Mouse (Mus musculus) R1 (cell line): ENCODE data around the gene Kctd6.

ENCODE experiments used
- DNase-seq: peaks from one replicate; pipeline ENCODE4 v3.0.0-alpha.2; 2018; ENCODE audit warnings: low read depth, low spot score

The Kctd6 gene

DNA sequence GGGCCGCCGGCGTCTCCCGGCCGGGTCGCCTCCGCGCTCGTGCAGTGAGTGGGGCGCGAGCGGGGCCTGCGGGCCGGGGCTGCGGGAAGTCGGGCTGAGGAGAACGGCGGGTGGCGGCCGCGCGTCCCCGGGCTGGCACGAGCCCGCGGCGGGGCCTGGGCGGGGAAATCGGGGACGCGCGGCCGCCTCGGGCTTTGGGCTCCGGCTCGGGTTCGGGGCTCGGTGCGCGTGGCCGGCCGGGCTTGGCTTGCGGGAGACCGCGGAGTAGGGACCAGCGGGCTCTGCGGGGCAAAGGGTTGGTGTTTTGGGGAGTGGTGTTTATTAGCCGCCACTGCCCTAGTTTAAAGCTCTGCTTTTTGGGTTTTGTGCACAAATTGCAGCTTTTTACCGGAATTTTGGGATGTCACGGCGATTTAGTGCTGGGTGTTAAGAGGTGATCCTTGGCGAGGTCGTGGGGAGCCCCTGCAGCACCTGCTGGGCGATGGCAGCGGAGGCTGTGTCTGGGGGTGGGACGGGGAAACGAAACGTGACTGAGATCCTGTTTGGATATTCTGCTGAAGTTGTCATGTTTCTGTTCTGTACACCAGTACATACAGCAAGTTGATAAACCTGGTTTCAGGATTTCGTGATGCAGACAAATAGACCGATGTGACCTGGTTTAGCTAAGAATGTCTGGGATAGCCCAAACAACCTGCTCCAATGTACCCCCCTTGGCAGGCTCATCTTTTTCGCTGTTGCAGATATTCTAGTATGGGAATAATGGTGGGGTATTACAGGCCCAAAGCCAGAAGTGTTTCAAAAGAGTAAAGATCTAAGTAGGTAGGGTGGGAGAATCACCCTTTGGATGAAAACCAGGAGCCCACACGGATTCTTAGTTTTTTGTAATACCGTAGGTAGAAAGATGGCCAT lies 613 bp downstream of the Kctd6 start:
- DNase-seq = peak; percentile 41

DNA sequence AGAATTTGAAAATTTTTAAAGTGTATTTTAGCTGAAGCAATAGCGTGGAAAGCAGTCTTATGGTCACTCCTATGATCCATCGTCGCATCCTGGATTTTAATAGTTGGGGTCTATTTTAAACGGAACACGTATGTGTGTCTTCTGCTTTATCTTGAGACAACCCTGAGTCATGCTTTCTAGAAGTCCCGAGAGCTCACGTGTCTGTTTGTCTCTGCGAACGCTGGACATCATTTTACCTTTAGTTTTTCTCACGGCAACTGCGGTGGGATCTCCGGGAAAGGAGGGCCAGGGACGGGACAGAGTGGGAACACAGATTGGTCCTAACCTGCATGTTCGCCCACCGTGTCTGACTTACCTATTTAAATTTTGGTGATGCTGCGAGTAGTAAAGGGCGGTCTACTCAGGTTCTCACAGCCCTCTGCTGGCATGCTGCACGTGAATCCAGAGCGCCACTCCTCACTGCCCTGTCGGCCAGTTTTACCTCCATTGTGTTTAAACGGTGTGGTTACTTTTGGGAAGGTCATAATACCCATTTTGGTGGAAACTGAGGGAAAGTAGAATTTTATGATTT lies 1.4 kb downstream of the Kctd6 start:
- DNase-seq = peak; percentile 49

DNA sequence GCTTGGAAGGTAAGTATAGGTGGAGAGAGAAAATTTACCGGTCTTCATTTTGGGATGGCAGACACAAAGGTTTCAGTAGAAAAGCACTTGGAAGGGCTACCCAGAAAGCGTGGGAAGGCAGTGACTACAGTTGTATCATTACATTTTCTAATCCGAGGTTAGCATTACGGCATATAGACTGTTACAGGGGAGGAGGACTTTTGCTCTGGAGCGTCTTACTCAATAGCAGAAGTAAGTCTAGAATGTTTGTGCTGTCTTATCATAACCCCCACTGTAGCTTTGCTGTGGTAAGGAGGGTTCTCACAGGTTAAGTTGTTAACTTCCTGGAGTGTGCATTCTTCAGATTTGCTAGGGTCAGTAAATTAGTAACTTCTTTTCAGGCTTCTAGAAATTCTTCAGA lies 2.2 kb downstream of the Kctd6 start:
- no peak for DNase-seq

DNA sequence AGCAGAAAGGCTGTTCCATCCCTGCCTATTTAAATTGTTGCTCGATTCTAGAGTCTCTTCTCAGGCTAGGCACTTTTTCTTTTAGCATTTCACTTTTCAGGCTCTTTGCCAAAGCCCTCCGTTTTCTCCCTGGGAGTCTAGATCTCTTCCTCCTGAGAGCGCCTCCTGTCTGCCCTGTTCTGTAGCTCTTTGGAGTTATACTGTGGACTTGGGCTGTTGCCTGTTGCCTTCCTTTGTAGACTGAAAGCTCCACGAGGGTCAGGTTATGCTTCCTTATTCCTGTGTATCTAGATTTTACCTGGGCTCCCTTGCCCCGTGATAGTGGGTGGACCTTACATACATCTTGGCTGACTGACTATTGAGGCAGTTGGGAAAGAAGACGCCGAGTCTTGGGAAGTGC lies 4.3 kb downstream of the Kctd6 start:
- peak; percentile 53 for DNase-seq

DNA sequence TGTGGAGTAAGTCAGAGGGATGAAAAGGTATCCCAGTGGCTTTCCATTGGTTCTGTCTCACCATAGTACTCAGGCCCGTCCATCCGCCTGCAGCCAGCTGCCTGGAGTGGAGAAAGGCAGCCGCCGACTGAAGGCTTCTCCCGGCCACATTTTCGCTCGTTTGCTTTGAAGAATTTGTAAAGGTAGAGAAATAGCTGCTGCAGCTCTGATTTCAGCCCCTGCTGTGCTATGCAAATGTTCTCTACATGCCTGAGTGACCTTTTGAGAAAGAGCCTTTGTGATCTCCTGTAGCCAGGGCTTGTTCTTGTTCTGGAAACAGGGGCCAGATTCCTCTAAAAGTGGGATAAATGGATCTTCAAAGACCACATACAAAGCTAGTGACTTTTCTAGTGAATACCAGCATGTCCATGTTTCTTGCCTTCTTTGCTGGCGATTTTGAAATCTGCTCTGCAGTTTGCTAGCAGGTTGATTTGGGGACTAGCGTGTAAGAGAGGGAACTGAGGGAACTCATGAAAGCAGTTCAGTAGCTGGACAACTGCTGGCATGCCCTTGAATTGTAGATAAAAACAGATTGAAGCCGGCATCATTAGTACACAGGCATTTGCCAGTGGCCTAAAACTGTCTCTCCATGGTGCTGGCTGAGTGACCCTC lies 4.9 kb downstream of the Kctd6 start:
- peak; percentile 98 for DNase-seq

DNA sequence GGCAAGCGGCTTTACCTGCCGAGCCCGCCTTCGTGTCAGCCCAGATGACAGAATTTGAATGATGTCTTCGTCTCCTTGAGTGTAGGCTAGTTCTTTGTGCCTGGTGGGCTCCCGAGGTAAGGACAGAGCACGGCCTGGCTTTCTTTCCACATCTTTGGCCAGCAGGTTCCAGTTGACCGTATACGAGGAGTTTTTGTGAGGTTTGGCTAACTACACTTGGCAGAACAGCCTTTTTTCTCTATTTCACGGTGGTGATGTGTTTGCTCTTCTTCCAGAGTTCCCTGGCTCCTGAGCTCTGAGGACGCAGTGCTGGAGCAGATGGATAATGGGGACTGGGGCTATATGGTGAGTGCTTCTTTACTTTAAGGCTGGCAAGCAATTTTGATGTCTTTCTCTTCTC lies 5.9 kb downstream of the Kctd6 start:
- DNase-seq = no peak

DNA sequence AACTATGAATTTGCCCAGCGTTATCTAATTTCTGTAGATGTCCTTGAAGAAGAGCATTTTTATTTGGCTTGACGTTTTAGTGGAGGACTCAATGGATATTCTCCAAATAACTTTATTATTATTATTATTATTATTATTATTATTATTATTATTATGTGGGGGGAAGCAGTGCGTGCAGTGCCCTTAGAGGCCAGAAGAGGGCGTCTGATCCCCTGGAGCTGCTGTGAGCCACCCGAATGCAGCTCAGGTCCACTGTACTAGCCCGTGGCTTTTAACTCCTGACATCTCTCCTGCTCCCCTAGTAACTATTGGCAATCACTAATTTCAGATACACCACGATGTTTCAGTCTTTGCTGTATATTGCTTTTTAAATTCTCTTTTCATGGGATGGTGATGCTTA lies 6.4 kb downstream of the Kctd6 start:
- DNase-seq = no peak

DNA sequence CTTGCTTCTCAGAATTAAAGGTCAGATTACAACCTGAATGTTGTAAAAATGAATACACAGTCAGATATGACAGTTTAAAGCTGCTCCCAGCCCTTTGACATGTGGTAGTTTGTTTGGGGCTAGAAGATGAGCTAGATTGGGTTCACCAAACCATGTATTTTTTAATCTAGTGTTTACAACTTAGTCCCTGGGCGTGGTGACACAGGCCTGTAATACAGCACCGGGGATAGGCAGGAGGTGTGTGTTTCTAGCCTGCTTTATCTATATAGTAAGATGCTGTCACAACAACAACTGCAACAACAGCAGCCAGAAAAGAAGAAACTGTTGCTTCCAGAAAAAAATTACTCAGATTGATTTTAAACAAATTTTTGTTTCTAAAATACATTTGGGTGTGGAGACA lies 7.0 kb downstream of the Kctd6 start:
- DNase-seq = no peak

DNA sequence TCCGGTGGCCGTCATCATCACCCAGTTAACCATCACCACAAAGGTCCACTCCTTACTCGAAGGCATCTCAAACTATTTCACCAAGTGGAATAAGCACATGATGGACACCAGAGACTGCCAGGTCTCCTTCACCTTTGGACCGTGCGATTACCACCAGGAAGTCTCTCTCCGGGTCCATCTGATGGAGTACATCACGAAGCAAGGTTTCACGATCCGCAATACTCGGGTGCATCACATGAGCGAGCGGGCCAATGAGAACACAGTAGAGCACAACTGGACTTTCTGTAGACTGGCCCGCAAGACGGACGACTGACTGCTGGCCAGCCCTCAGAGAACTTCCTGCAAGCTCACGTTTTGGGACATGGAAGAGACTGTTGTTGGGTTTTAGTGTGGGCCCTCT lies 8.6 kb downstream of the Kctd6 start:
- no peak for DNase-seq

DNA sequence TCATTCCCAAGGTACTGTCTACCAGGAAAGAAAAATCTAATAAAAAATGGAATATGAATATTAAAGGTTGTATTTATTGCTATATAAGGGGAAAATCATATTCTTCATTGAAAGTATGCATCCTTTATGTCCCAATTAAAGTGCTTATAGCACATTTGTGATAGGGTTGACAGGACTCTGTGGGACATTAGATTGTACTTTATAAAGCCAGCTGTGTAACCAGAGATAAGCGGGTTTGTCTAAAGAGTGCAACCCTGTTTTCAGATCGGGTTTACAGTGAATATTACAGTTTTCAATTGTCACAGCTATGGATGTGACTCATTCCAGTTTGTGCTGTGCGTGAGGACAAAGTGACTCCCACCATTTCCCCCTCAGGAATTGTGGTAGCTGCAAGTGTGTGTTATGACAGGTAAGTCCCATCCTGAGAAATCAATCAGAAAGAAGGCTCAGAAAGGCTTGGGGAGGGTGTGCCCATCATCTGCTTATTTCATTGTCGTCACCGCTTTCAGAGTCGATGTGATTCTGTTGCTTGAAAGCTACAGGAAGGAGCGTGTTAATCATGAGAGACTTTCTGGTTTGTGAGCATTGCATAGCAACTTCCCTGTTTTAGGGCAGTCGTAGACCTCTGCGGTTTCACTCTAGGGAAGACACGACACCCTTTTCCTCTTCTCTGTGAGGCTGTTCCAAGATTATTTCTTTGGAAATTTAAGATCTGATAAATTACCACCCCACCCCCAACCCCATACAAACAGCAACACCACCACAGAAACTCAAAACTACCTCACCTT lies 9.8 kb downstream of the Kctd6 start:
- no peak for DNase-seq

DNA sequence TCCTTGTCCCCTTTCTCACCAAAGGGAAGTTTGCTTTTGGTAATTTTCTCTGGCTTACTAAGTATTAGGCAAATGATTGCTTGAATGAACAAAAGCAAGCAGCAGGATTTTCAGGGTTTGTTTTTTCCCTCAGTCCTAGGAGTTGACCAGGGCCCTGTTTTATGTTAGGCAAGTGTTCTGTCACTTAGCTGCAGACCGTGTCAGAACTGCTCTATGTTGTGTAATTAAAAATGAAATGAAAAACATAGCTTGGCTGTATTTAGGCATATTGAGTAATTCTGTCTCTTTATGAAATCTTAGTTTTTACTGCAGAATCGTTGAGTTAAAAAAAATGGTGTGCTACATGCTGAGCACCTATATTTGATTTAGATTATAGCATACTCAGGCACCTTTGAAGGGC lies 10.9 kb downstream of the Kctd6 start:
- DNase-seq = no peak

DNA sequence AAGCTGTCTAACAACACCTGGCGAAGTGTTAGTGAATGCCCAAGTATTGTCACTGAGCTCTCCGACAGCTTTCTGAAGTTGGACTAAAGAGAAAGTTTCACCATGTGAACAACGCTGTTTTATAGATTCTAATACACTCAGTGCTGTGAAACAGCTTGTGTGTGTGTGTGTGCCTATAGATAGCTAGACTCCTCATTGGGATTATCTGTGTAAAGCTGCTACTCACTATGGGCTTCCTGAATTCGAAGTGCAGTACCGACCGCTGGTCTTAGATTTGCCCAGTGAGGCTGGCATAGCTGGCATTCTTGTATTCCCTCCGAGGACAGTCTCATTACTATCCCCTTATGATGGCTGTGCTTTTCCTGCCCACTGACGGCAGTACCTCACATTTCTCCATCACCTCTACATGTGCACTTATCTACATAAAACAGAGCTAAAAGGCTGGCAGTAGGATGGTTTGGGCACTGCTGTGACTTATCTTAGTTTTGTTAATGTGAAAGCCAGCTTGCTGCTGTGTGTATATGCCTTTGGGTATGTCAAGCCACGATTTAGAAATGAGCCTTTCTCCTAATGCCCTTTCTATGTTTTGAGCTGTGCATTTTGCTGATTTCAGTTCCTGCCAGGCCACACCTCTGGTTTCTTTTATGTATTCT lies 15.6 kb downstream of the Kctd6 start:
- no peak for DNase-seq

DNA sequence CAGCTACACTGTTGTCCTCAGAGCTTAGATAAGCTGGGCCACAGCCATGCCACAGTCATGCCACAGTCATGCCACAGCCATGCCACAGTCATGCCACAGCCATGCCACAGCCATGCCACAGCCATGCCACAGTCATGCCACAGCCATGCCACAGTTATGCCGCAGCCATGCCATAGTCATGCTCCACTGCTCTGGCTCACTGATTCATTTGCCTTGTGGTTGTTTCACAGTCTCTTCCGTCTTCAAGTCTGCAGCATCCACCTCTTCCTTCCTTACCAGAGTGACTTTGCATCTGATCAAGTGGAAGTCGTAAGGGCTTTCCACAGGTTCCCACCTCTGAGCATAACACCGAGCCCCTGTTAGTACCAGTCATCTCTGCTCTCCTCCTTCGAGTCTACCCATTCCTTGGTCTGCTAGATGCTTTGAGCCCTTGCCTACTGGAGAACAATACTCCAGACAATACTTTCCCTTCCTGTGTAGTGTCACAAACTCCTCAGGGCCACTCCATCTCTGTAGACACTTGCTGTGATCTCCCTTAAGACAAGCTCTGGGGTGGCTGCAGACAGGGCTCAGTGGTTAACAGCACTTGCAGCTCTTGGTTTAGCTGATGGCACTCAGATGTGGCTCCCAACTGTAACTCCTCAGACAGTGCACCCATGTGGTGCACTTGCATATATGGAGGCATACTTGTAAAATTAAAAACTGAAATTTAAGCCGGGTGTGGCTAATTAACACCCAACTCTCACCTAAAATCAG lies 18.4 kb downstream of the Kctd6 start:
- no peak for DNase-seq

DNA sequence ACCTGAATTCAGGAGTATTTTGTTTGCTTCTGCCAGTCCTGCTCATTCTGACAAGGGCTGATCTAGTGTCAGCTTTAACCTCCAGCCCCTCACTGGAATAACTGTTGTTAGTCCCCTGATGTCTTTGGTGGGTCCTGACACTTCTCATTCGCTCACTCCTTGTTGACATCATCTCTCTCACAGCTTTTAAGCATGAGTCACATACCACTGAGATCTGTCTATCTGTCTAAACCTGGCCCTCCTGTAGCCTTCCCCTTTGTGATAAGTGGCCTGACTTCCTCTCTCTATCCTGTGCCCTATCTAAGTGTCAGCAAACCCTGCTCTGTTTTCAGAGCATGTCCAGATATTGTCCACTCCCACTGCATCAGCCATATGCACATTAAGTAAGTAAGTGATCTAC lies 19.3 kb downstream of the Kctd6 start:
- DNase-seq = no peak

DNA sequence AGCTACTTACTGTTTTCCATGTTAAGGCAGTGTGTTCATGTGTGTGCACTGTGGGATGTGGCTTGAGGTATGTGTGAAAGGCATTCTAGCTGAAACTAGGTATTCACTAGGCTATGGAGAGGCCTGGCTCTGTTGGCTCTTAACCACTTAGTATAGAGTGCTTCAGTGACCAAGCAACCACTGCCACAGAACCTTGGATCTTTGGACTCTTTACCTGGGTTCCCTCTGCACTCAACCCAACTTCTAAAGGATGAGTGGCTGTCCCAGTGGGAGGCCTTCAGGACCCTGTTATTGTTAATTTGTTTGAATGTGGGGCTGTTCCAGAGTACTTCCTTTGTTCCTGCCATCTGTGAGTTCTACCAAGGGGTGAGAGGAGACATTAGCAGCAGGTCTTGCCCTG lies 27.9 kb downstream of the Kctd6 start:
- DNase-seq = no peak

DNA sequence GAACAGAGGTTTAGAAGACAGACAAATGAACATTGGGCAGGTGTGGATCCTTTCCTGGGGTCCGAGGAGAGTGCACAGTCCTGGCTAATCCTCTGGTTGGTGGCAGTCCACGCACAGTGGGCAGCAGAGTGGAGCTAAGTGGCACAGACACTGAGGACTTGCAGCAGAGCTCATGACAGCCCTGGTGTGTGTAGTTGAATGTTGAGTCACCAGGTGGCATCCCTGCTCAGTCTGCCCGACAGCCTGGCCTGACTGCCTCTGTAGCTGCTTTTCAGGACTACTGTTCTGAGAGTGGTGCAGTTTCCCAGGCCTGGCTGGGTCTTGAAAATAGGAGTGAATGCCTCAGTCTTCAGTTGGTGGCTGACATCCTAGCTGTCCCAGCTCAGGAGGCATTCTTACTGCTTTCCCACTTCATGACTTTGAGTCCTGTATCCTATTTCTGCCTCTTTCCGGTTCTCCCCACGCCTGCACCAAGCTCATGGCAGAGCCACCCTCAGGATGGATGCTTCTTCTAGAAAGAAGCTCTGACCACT lies 28.5 kb downstream of the Kctd6 start:
- peak; percentile 40 for DNase-seq

DNA sequence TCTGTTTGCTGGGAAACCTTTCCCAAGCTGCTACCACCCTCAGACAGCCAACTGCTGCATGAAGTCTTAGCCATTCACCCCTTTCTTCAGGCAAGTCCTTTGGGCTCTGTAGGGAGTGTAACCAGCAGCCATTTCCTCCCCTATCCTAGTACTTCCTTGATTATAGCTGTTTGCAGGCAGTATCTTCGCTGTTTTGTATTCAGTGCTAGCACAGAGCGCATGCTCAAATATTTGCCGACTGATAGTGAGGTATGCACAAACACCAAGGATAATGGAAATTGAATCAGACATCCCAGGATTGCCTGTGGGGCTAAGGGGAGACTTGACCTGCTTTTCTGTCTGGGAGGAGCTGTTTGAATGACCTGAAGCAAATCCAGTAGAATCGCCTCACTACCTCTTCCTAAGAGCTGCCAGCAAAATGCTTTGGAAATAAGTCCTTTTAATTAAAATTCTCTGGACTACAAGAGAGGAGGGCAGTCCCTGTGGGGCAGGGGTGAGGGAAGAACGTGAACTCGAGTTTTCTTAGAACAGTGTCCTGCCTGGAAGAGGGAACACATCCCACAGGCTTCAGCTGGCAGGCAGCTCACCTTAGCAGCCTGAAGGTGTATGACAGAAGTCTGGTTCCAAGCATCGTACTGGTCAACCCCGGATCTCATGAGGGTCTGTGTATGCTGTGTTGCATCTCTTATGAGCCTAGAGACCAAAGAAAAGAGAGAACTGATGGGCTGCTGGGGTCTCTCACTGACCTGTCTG lies 29.4 kb downstream of the Kctd6 start:
- no peak for DNase-seq

DNA sequence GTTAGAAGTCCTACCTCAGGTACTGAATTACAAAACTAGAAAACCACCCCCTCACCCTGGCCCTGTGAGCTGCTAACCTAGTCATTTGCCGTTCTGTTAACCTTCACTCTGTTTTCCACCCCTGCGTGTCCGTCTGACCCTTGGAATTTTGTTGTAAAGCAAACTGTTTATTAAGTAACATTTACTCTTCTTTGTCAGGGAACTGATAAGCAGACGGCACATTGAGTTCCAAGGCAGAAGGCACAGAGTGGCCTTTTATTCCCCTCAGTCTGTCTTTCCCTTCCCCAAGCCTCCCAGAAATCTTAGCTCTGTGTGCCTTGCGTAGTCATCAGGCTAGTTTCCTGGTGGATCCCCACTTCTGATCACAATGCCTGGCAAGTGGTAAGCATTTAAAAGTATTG lies 30.3 kb downstream of the Kctd6 start:
- DNase-seq = no peak

DNA sequence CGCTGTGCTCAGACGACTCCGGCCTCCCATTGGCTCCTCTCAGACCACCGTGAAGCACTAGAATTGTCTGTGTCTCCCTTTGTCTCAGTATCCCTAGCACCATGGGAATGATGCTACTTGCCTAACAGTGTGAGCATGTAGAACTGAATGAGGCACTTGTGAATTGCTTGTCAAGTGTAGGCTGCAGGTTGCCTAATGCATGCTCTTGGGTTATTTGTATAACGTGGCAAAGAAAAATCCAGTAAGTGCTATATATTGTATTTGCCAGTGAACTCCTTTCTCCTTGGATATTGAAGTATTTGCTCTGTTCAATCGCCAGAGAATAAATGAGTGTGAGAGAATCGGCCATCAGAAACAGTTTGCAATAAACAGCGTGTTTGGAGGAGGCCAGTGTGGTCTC lies 32.9 kb downstream of the Kctd6 start:
- no peak for DNase-seq

DNA sequence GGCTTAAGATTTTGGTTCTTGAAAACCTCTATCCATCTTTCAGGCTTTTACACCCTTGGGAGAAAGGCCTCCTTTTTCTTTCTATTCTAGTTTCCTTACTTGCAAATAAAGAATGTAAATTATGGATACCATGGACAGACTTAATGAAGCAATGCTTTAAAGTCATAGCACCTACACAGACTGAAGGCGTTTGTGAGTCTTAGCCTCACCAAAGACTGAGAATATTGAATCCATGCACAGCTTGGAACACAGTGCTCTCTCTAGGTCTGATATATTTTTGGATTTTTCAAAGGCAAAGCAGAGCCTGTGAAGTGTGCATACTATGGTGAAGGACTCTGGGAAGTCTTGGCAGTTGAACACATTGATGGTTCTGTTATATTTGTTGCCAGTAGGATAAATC lies 35.3 kb downstream of the Kctd6 start:
- no peak for DNase-seq
